Mouse (Mus musculus): ENCODE data around the gene Dedd. TPM values are rescaled to one million over a fixed set of nuclear protein-coding genes. Genes with fewer than 3 reads are reported as not detected.

Gene Dedd
- total RNA-seq, 2 experiments from 2014 or later, result 21.3 to 24.2 TPM

DNA sequence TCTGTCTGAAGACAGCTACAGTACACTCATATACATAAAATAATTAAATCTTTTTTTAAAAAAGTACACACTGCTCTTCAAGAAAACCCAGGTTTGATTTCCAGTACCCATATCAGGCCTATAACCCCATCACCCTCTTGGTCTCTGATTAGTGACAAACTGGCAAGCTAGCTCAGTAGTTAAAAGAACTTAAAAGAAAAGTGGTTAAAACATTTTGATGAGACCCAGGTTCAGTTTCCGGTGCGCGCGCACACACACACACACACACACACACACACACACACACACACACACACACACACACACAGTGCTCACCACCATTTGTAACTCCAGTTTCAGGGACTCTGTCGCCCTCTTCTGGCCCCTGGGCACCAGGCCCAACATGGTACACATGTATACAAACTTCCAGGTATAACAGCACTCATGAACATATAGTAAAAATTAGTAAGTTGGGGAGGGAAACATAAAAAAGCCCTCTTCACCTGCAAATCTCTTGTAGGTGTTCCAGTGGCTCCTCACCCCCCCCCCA, 26.9 kb downstream of the Dedd start:
- DNase-seq, result no peak
- intact Hi-C loops (cut with DNase I), result loop anchor here (2.0 to 5.0 kb wide), 2 partner anchors 33 to 239 kb away; no protein-coding TSS in a partner anchor

DNA sequence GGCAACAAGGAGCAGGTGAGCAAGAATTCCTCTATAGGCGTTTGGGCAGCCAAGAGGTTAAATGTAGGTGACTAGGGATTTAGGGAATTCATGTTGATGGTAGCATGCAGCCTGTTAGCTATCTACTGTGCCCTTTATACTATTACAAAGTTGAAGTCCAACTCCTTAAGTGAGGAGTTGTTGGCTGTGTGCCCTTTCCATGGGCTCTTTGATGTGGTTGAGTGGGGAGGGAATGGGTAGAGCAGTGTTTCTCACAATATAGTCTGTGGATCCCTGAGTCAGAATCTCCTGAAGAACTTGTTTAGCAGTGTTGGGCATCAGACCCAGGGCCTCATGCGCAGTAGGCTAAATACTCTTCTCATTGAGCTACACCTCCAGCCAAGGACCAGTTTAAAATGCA, 27.9 kb downstream of the Dedd start:
- no peak for DNase-seq
- intact Hi-C loops (cut with DNase I), result loop anchor here (2.0 to 5.0 kb wide), 2 partner anchors 34 to 240 kb away; no protein-coding TSS in a partner anchor

DNA sequence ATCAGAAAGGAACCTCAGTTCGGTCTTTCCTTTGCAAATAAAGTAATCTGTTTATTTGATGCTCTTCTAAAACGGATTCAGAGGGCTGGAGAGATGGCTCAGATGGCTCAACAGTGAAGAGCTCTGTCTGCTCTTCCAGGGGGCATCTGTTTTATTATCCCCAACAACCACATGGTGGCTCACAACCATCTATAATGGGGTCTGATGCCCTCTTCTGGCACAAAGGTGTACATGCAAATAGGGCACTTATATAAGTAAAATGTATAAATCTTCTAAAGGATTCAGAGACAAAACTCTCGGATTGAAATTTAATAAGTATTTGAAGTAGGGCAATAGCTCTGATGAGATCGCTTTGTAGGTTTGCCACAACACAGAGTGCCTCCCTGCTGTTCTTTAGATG, 29.5 kb downstream of the Dedd start:
- intact Hi-C loops (cut with DNase I), result loop anchor here (2.0 to 5.0 kb wide), 2 partner anchors 208 to 241 kb away; no protein-coding TSS in a partner anchor

DNA sequence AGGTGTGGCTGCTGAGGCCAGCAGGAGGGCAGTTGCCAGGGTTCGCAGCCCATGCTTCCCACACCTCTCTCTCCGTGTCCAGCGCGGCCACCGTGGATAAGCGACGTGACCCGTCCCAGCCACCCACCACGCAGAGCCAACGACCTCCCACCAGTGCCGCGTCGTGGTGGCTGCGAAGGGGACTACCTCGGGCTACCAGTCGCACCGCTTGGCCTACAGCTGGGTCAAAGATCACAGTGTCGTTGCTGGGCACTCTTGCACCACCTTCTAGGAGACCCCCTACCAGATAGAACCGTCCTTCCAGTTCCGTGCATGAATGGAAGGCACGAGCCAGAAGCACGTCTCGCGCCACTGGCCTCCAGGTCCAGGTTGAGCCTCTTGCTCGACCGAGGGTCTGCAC, 31.3 kb downstream of the Dedd start:
- DNase-seq, result no peak
- intact Hi-C loops (cut with DNase I), result loop anchor here (2.0 kb wide), 1 partner anchor 51 kb away; the partner anchor contains the start of gene Usf1

More for the DNA sequence above, 29.5 kb downstream of the Dedd start:
- no peak for DNase-seq

DNA sequence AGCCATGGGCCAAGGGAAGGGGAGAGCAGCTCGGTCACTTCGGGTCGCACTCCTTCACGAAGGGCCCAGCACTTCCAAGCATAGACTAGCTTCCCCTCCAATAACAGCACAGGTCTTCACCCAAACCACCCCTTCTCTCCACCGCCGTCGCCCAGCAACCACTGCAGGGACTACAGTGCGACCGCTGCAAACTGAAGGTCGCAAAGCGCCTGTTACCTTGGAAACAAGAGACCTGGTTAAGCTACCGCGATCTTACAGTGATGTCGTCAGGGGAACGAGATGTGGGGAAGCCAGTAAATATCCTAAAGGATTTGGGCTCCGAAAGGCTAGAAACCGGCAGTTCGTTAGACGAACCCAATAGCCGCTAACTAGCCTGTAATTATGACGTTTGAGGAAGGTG, 31.7 kb downstream of the Dedd start, which contains the start of gene Klhdc9:
Klhdc9 (minus strand) TSS at position 143 of the 400 bp plus-strand sequence.
- intact Hi-C loops (cut with DNase I), result loop anchor here (1.0 to 2.0 kb wide), 2 partner anchors 50 to 119 kb away; partner anchors contain the start of gene Usf1
- peak; percentile 56 to 61 for DNase-seq

DNA sequence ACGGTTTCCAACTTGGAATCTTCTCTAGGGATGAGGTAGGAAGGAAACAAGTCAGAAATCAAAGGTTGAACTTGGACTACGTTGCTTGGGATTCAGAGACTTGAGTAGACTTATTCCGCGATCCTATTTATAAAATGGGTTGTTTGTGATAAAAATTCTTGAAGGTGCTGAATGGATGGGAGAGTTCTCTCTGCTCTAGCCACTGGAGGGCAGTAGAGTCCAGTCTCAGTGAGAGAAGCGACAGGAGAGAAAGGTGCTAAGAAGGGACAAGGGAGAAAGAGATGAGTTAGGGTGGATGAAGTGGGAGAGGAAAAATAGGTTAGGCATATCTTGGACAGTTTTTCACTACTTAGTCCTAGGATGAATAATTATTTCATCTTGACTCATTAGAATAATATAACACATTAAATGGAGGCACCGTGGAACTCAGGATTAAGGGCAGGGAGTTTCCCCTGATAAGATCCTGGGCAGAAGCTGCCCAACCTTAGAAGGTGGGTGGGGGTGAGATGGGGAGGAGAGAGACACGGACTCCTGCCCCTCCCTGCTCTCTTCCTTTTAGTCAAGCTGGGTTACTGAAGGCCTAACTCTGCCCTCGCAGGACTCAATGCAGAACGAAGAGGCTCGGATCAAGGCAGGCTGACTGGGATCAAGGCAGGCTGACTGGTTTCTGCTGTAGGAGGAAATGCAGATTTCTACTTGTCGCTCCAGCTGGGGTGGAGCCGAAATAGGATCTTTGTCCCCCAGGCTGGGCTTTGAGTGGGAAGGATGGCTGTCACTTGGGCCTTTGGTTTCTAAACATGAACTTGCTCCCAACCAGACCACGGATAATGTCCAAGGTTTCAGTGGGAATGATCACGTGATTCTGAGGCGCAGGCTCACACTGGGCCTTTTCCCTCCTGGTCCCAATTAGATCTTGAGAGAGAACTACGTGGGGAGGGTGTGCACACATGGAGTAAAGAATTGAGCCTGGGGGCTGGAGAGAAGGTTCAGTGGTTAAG, 32.5 kb downstream of the Dedd start:
- intact Hi-C loops (cut with DNase I), result loop anchor here (1.0 to 2.0 kb wide), 2 partner anchors 49 to 118 kb away; partner anchors contain the start of gene Usf1

DNA sequence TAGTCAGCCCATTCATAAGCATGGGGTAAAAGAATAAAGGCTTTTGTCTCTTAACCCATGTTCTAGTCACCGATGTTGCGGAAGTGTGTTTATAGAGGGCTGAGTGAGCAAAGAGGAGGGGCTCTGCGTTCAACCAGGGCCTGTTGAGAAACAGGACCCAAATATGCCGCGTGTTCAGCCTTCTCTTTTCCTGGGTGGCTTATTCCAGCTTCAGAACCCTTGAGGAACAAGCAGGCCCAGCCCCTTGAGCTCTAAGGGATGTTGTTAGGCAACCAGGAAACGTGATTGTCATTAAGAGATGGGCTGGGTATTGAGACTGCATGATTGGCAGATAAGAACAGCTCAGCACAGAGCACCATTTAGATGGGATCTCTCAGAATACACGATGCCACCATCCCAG, 37.0 kb downstream of the Dedd start:
- no peak for DNase-seq
- intact Hi-C loops (cut with DNase I), result no loop called here

More for the DNA sequence above, 32.5 kb downstream of the Dedd start:
- DNase-seq, result peak; percentile 68 to 71

DNA sequence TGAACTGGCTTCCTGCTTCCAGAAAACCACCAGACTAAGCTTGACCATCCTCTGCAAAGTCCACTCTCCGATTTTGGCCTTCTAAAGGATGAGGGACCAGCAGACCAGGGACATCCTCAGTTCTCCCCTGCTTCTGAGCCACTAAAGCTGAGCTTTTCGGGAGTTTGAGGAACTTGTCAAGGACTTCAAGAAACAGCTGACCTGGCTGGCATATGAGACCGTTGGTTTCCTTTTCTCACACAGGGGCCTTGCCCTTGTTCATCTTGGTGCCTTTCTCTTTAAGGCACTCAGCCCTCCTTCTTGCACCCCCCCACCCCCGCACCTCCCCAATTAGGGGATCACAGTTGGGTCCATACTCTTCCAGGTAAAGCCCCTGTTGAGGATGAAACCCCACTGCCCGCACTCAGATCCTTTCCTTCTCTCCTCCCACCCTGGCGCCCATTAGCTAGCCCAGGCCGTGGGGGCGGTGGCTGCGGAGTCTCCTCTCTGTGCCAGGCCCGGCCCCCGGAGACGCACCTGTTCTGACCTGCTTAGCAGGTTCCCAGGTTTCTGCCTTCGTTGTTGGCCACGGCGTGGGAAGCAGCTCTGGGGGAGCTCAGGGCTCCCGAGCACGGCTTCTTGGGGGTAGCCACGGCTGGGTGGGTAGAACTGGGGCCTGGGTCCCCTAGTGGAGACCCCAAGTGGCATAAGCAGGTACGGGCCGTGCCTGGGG, 41.1 kb downstream of the Dedd start, which contains the start of gene Nectin4:
Nectin4 (plus strand) TSS at position 255 of the 712 bp plus-strand sequence.
- intact Hi-C loops (cut with DNase I), result no loop called here
- DNase-seq, result no peak

DNA sequence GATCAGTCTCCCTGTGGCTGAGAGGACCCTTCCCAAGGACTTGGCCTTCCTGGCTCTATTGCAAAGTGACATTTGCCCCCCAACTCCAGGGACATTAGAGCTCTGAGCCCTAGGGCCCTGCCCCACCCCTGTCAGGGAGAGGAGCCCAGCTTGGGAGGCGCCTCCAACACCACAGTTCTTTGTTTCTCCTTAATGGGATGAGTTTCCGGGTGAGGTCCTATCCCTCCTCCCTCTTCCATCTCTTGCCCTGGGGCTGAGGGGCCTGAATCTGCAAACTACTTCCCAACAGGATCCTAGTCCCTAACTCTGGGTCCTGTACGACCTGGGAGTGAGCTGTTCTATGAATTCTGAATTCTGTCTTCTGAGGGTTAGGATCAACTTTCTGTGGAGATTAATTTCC, 43.9 kb downstream of the Dedd start:
- intact Hi-C loops (cut with DNase I), result no loop called here
- no peak for DNase-seq

DNA sequence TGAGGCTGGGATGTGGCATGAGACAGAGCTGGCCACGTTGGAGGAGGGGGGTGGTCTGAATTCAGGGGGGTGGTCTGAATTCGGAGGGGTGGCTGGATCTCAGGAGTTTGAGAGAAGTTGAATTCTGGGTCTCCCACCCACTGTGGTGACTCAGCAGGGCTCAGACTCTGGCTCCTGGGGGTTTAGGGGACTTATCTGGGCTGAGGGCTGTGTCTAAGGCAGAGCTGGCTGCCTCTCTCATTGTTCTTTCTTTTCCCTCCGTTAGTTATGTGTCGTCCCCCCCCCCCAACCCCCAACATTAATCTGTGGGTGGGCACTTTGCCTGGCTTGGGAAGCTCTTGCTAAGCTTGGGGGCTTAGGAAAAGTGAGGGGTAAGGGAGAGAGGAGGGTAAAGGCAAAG, 45.0 kb downstream of the Dedd start:
- intact Hi-C loops (cut with DNase I), result no loop called here
- DNase-seq, result no peak

DNA sequence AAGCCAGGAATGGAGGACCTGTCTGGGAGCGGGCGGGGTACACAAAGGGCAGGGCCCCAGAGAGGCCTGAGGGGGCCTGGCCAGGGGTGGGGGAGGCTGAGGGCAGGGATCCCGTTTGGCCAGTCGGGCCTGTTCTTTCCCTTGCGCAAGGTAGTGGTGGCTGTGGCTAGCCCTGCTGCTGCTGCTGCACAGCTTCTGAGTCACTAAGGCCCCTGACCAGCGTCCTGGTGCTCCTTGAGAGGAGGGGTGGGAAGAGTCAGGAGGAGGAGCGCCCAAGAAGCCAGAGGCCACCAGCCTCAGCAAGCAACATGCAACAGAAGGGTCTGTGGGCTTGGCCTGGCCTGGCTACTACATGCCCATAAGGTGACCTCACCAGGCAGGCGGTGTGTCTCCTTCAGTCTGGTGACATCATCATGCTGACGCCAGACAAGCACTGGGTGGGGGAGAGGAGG, 46.7 kb downstream of the Dedd start:
- DNase-seq, result no peak
- intact Hi-C loops (cut with DNase I), result no loop called here

DNA sequence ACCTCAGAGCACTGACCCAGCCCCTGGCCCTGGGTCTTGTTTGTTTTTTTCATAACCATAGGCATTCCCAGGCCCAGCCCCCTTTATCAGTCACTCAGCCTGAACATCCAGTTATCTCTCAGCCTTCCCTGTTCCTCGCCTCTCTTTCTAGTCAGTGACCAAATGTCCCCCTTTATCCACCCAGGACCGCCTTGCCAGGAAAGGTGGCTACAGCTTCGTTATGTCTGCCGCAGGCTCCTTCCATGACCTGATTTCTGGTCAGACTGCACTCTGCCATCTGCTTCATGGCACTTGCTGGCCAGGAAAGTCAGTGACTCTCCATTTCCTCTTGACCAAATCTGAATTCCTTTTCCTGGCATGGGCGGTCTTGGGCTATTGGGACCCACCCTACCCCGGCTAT, 49.4 kb downstream of the Dedd start:
- intact Hi-C loops (cut with DNase I), result no loop called here
- DNase-seq, result no peak

DNA sequence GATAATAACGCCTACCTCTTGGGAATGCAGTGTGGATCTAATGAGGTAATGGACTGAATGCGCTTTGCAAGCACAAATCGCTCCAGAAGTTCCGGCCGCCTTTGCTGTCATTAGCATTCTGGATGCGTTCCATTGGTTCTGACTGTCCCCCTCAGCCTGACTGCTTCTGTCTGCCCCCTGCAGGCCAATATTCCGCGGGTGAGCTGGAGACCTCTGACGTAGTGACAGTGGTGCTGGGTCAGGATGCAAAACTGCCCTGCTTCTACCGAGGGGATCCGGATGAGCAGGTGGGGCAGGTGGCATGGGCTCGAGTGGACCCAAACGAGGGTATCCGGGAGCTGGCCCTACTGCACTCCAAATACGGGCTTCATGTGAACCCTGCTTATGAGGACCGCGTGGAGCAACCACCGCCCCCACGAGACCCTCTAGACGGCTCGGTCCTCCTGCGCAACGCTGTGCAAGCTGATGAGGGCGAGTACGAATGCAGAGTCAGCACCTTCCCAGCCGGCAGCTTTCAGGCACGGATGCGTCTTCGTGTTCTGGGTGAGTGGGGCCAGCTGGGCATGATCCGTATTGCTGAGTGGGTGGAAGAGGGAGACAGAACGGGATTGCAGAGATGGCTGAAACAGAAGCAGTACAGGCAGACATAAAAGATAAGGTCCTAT, 51.1 kb downstream of the Dedd start:
- DNase-seq, result peak; percentile 78 to 80
- intact Hi-C loops (cut with DNase I), result no loop called here

DNA sequence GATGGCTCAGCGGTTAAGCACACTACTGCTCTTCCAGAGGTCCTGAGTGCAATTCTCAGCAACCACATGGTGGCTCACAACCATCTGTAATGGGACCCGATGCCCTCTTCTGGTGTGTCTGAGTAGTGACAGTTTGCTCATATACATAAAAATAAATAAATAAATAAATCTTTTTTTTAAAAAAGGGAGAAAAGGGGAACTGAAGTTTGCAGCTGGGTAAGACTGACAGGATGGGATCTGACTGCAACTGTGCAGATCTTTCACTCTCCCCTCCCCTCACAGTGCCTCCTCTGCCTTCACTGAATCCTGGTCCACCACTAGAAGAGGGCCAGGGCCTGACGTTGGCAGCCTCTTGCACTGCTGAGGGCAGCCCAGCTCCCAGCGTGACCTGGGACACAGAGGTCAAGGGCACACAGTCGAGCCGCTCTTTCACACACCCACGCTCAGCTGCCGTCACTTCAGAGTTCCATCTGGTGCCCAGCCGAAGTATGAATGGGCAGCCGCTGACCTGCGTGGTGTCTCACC, 53.2 kb downstream of the Dedd start:
- no peak for DNase-seq
- intact Hi-C loops (cut with DNase I), result no loop called here

DNA sequence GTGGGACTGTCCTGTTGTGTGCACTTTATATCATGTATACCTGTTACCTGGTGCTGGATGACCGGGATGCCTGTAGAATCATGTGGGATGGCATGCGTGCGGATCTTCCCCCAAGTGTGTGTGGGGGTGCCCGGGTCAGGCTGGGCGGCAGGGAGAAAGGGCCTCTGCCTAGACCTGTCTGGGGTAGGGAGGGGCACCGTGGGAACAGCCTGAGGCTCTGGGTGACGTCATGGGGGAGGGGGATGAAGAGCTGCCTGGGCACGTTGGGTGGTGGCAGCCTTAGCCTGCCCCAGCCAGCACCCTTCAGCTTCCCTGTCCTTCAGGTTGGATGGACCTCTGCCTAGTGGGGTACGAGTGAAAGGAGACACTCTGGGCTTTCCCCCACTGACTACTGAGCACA, 55.4 kb downstream of the Dedd start:
- intact Hi-C loops (cut with DNase I), result no loop called here
- no peak for DNase-seq

DNA sequence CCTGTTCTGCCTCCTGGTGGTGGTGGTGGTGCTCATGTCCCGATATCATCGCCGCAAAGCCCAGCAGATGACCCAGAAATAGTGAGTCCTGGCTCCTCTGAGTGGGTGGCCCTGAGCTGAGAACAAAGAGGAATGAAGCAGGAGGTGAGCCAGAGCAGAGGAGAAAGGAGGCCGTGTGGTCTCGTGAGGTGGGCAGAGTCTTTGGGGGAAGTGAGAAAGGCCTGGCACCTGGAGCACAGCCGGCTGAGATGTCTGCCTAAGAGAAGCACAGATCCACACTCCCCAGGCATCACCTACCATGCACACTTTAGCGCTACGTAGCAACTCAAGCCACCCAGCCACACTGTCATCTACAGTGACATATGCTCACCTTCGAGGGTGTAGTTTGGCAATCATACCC, 56.2 kb downstream of the Dedd start:
- DNase-seq, result no peak
- intact Hi-C loops (cut with DNase I), result no loop called here

DNA sequence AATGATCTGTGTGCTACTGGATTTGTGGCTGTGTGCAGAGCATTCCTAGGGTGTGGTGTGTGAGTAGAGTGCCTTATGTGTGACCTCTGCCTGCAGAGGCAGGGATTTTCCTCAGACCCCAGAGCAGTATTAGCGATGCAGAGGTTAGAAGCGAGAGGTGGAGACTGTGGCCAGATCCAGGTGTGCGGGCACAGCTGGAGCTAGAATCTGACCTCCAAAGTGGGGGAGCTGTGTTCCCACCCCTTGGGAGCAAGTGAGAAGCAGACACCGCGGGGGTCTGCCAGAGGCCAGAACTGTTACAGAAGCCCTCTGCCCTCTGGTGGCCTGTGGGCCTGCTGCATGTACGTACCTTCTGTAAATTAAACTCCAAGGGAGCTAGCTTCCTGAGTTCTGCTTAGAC, 58.2 kb downstream of the Dedd start:
- no peak for DNase-seq
- intact Hi-C loops (cut with DNase I), result no loop called here

DNA sequence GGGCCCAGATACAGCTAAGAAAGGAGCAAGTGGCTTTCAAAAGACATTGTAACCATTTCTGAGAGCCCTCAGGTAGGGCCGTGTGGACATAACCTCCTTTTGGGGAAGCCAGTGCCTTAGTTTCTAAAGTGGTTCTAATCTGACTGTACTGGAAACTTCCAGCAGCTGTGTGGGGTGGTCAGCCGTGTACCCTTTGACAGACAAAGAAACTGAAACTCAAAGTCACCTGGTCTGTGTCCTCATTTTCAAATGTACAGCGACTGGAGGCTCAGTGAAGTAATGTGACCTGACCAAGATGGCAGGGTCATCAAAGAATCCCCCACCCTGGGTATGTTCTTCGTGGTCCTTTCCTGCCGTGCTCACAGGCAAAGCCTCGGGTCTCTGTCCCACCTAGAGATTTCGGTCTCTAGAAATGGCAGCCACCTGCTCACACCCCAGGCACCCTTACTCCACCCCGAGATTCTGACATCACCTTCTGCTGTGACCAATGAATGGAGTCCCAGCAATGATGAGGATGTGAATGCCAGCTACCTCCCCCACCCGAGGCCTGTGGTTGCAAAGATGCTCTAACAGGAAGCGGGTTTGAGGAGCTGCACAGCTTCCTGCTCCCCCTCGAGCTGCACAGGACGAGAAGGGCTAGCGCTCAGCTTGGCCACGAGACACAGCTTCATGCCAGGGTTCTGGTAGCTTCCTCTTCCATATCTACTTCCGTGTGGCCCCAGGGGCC, 59.6 kb downstream of the Dedd start, which contains the start of gene Arhgap30:
Arhgap30 (plus strand) TSS at position 579 of the 727 bp plus-strand sequence.
- intact Hi-C loops (cut with DNase I), result no loop called here

DNA sequence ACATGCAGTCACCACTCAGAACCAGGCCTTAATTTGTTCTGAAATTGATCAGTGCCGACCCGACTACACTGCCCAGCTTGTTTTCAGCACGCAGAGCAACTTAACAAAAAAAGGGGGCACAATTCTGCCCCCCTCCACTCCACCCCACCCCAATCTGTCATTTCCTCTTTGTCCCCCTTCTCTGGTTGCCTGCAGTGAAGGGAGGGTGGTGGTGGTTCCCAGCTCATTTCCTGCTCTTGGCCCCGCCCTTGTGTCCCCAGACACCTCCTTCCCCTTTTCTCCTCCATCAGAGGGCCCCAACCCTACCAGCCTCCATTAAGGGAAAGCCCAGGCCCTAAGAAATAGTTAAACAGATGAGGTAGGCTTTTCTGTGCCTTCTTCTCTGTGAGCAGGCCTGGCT, 61.2 kb downstream of the Dedd start:
- peak; percentile 21 to 26 for DNase-seq
- intact Hi-C loops (cut with DNase I), result no loop called here

More for the DNA sequence above, 59.6 kb downstream of the Dedd start, which contains the start of gene Arhgap30:
- DNase-seq, result peak in 1 of 2 experiments; percentile 44
